Mouse (Mus musculus): ENCODE results near the gene Slc7a11. TPM values are rescaled to one million over a fixed set of nuclear protein-coding genes. Genes with fewer than 3 reads are reported as not detected.
"Not testable (repeated sequence)": the region's sequence is repeated elsewhere in the genome, so short reads cannot be mapped to it uniquely, and the experiment has no call there.

Slc7a11 gene
- polyA plus RNA-seq, 1 experiment = 1.4 TPM

DNA sequence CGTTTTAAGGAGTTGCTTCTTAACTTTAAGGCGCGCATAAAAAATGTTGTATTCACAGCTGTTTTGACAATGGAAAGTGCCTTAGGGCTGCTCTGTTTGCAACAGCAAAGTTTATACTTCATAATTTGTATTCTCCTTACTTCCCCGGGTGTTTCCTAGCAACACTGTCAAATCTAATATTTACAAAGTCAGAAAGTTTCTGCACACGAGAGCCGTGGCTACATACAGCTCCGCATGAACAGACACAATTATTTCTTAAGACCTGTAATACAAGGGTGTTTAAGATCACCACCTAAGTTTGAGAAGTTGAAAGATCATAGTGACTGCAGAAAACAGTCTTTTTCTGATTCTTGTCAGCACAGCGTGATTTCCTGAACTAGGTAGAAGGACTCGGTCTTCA, 528 bp upstream of the Slc7a11 start:
- Histone ChIP-seq H3K27ac (ENCODE audit: control insufficient read depth, insufficient read depth, low read depth, low read length, poor library complexity) (no peak overlapping the region), H3K4me1 (ENCODE audit: control insufficient read depth, insufficient read depth, low read length) (peaks cover 1% of the 10 kb centered on the region; the same call in 1 of the 2 replicates), H3K4me3 (replicated peaks; ENCODE audit: control insufficient read depth, low read depth, low read length) (peak overlapping the region; percentile 34)
- WGBS = 1% methylated on average over 9 of the region's 9 CpGs
- TF ChIP-seq CTCF (IDR thresholded peaks at IDR 0.05; ENCODE audit: control insufficient read depth, insufficient read depth, low read length) = no peak
- TF ChIP-seq POLR2A (IDR thresholded peaks at IDR 0.05; ENCODE audit: borderline replicate concordance, control insufficient read depth, low read depth, low read length) = no peak

DNA sequence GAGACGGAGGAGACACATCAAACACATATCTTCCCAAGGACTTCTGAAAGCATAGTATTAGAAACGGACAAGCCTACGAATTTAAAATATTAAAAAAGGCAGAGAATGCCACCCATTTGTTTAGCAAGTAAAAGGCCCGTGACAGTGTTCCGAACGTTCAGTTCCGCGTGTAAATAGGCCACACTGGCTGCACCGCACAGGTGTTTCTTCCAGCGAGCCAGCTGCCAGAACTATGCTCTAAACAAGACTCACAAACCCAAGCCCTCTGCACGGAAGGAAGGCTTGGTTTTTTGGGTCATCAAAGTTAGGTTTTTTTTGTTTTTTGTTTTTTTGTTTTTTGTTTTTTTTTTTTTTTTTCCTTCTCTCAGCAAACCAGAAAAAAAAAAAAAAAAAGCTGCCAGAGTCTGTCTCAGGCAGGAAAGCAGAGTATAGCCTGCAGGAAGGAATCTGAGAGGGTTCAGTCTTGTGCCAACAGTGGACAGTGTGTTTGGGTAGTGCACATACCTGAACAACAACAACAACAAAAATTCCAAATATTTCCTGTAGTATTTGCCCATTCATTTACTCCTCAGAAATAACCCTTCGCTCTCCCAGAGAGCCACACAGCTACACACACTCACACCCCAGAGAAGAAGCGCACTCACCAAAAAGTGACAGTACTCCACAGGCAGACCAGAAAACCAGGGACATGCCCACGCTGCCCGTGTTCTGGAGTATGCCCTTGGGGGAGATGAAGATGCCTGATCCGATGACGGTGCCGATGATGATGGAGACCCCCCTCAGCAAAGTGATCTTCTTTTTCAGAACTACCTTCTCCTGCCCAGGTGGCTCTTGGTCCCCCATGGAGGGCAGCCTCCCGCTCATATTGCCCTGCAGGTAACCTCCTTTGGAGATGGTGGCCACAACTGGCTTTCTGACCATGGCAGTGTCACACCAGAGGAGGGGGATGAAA, 797 bp downstream of the Slc7a11 start:
- Histone ChIP-seq H3K27ac (ENCODE audit: control insufficient read depth, insufficient read depth, low read depth, low read length, poor library complexity) (peak overlapping the region; percentile 90), H3K4me3 (replicated peaks; ENCODE audit: control insufficient read depth, low read depth, low read length) (peak overlapping the region; percentile 59)
- no peak for TF ChIP-seq CTCF (IDR thresholded peaks at IDR 0.05; ENCODE audit: control insufficient read depth, insufficient read depth, low read length)

DNA sequence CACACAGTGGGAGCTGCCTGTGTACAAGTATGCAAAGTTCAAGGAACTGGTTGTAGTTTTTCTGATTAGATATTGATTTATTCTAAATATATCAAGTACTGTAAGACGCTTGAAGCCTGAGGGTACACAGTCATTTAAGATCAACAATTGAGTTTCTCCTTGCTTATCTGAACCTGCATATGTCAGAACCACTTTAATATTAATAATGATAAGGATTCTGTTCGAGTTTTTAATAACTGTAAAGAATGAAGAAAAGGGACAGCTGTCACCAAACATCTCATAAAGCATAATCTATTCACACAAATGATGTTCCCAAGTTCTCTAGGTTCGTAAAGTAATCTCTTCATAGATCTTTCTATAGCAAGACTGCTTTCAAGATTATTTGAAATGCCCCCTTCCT, 2.1 kb downstream of the Slc7a11 start:
- WGBS = 58% methylated on average over 3 of the region's 3 CpGs
- TF ChIP-seq POLR2A (IDR thresholded peaks at IDR 0.05; ENCODE audit: borderline replicate concordance, control insufficient read depth, low read depth, low read length) (no peak), CTCF (IDR thresholded peaks at IDR 0.05; ENCODE audit: control insufficient read depth, insufficient read depth, low read length) (no peak)
- peaks cover 1% of the 10 kb centered on the region; the same call in 1 of the 2 replicates for H3K4me1 ChIP-seq (ENCODE audit: control insufficient read depth, insufficient read depth, low read length)
- no peak overlapping the region for H3K4me3 ChIP-seq (replicated peaks; ENCODE audit: control insufficient read depth, low read depth, low read length)
- H3K27ac ChIP-seq (ENCODE audit: control insufficient read depth, insufficient read depth, low read depth, low read length, poor library complexity) = no peak overlapping the region

More for the DNA sequence above, 797 bp downstream of the Slc7a11 start:
- 79% methylated on average over 19 of the region's 19 CpGs for WGBS
- peaks cover 1% of the 10 kb centered on the region; the same call in 1 of the 2 replicates for H3K4me1 ChIP-seq (ENCODE audit: control insufficient read depth, insufficient read depth, low read length)

DNA sequence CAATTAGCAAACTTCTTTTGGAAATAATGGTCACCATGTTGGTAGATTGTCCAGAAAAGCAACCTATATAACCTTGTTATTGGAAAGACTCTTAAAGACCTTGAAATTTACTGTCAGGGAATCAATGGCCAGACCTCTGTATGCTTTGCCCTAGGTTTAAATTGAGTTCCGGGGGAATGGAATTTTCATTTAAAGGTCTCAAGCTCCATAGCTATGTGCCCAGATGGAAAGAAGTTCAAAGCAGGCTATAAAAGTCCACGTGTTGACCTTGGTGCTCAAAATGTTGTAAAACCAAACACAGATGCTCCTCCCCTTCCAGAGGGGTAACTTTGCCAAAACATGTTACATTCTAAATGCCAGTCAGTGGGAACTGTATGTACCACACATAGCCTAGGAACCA, 3.0 kb downstream of the Slc7a11 start:
- no peak overlapping the region for H3K4me3 ChIP-seq (replicated peaks; ENCODE audit: control insufficient read depth, low read depth, low read length)

DNA sequence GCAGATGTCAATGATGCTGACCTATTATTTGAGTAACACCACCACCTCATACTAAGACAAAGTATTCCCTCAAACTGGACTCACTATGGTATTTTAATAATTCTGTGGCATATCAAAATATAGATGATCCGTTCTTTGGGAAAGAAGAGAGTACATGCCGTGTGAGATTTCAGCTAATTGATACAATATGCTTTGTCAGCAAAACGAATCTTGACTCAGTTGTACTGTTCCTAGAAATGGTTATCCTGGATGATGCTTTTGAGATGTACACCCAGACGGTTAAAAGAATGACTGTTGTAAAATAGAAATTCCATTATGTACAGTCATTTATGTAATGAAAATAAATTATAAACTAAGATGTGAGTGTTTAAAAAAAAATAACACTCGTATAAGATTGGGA, 4.0 kb downstream of the Slc7a11 start:
- H3K4me3 ChIP-seq (replicated peaks; ENCODE audit: control insufficient read depth, low read depth, low read length) = no peak overlapping the region
- H3K4me1 ChIP-seq (ENCODE audit: control insufficient read depth, insufficient read depth, low read length) = peaks cover 1% of the 10 kb centered on the region; the same call in 1 of the 2 replicates
- H3K27ac ChIP-seq (ENCODE audit: control insufficient read depth, insufficient read depth, low read depth, low read length, poor library complexity) = no peak overlapping the region
- WGBS = 80% methylated on average over 5 of the region's 5 CpGs
- no peak for TF ChIP-seq CTCF (IDR thresholded peaks at IDR 0.05; ENCODE audit: control insufficient read depth, insufficient read depth, low read length)
- TF ChIP-seq POLR2A (IDR thresholded peaks at IDR 0.05; ENCODE audit: borderline replicate concordance, control insufficient read depth, low read depth, low read length) = no peak

More for the DNA sequence above, 3.0 kb downstream of the Slc7a11 start:
- Histone ChIP-seq H3K27ac (ENCODE audit: control insufficient read depth, insufficient read depth, low read depth, low read length, poor library complexity) (no peak overlapping the region), H3K4me1 (ENCODE audit: control insufficient read depth, insufficient read depth, low read length) (peaks cover 1% of the 10 kb centered on the region; the same call in 1 of the 2 replicates)
- no peak for TF ChIP-seq POLR2A (IDR thresholded peaks at IDR 0.05; ENCODE audit: borderline replicate concordance, control insufficient read depth, low read depth, low read length)
- no peak for TF ChIP-seq CTCF (IDR thresholded peaks at IDR 0.05; ENCODE audit: control insufficient read depth, insufficient read depth, low read length)
- WGBS = 85% methylated on average over 2 of the region's 2 CpGs

DNA sequence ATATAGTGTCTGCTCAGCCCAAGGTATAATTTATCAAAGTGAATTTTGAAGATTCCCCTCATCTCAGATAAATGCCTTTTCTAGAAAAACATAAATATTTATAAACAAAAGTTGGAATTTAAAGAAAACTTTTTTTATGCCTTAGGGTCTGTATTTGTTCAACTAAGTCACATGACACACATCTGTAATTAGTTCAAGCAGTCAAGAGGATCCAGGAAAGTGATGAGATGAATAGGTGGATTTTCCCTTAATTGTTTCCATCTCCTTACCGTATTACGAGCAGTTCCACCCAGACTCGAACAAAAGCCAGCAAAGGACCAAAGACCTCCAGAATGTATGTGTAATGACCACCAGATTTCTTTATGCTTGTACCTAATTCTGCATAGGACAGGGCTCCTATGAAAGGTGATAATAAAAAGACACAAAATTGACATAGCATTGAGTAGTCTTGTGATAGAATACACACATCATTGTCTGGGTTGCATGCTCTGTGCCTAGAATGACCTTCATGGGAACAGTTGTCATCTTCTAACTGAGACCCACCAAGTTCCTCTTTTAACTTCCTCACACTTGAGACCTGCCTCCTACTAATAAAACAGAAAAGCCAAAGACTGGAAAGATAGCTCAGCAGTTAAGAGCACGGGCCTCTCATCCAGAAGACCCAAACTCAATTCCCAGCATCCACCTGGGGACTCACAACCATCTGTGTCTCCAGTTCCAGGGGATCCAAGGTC, 4.7 kb downstream of the Slc7a11 start:
- Histone ChIP-seq H3K27ac (ENCODE audit: control insufficient read depth, insufficient read depth, low read depth, low read length, poor library complexity) (peak overlapping the region; percentile 76), H3K4me1 (ENCODE audit: control insufficient read depth, insufficient read depth, low read length) (peaks cover 1% of the 10 kb centered on the region; the same call in 1 of the 2 replicates)

DNA sequence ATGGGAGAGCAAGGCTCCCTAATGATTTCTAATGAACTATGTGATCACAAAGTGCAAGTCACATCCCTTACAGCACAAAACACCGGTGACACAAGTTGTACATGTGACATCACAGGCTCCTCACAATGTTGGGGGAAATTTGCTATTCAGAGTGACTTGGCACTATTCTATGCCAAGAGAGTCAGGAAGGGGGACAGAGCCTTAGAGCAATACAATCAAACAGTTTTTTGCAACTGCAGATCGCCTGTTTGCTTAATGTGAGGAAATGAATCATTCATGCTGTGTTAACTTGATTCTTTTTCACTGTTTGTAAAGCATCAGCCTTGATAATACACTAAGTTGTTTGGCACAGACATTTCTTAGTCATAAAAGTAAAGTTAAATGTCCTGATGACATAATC, 5.3 kb downstream of the Slc7a11 start:
- H3K27ac ChIP-seq (ENCODE audit: control insufficient read depth, insufficient read depth, low read depth, low read length, poor library complexity); H3K4me3 ChIP-seq (replicated peaks; ENCODE audit: control insufficient read depth, low read depth, low read length); H3K4me1 ChIP-seq (ENCODE audit: control insufficient read depth, insufficient read depth, low read length): not testable (repeated sequence)
- WGBS = 8% methylated on average over 2 of the region's 2 CpGs

More for the DNA sequence above, 4.7 kb downstream of the Slc7a11 start:
- WGBS = 35% methylated on average over 4 of the region's 4 CpGs
- H3K4me3 ChIP-seq (replicated peaks; ENCODE audit: control insufficient read depth, low read depth, low read length) = no peak overlapping the region
- TF ChIP-seq CTCF (IDR thresholded peaks at IDR 0.05; ENCODE audit: control insufficient read depth, insufficient read depth, low read length) (no peak), POLR2A (IDR thresholded peaks at IDR 0.05; ENCODE audit: borderline replicate concordance, control insufficient read depth, low read depth, low read length) (no peak)

DNA sequence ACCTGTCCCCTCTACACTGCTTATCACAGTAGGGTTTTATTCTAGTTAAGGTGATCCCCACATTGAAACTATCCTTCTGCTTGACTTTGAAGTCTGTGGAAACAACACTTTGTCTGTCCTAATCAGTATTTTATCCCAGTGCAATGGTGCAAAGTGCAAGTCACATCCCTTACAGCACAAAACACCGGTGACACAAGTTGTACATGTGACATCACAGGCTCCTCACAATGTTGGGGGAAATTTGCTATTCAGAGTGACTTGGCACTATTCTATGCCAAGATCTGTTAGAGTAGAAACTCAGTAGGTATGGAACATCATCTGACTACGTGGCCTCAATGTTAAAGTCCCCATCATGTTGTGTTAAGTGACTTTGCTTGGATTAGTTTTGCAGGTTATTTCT, 7.0 kb downstream of the Slc7a11 start:
- not testable (repeated sequence) for H3K4me1 ChIP-seq (ENCODE audit: control insufficient read depth, insufficient read depth, low read length); H3K4me3 ChIP-seq (replicated peaks; ENCODE audit: control insufficient read depth, low read depth, low read length); H3K27ac ChIP-seq (ENCODE audit: control insufficient read depth, insufficient read depth, low read depth, low read length, poor library complexity)
- WGBS = 37% methylated on average over 2 of the region's 2 CpGs

All from bone marrow, adult 2 months (tissue).